Mouse (Mus musculus) limb, embryonic 13.5 days (tissue): ENCODE measurements at regions not wholly inside any gene's neighbourhood (a gene's known extent, or its start where the extent isn't known, plus 50 kb on each side); places are given as distances from the start of the nearest gene placed in this dataset.

Experiments
- ATAC-seq: fragments of 200-750 bp; cut with Nextera tagmentation; 2 replicates; pipeline ENCODE4 v1.8.0; 2017; ENCODE audit warnings: low read depth, moderate number of reproducible peaks, moderate TSS enrichment; ENCODE audit not compliant: low FRiP score
- H3K27ac ChIP-seq: fragments of 300-500 bp; sonication (generic); 2 replicates; pipeline ENCODE4 v1.5.1; 2015; ENCODE audit warnings: inconsistent platforms, mild to moderate bottlenecking, moderate library complexity
- H3K27me3 ChIP-seq: fragments of 300-500 bp; sonication (generic); 2 replicates; pipeline ENCODE4 v1.6.1; 2015; ENCODE audit warnings: mild to moderate bottlenecking, inconsistent platforms
- H3K36me3 ChIP-seq: fragments of 300-500 bp; sonication (generic); 2 replicates; pipeline ENCODE4 v1.6.1; 2015; ENCODE audit warnings: inconsistent platforms, mild to moderate bottlenecking, moderate library complexity
- H3K4me1 ChIP-seq: fragments of 300-500 bp; sonication (generic); 2 replicates; pipeline ENCODE4 v1.6.1; 2015; ENCODE audit warnings: inconsistent platforms
- H3K4me2 ChIP-seq: fragments of 300-500 bp; sonication (generic); replicated peaks from 2 replicates; pipeline ENCODE4 v1.6.1; 2015; ENCODE audit warnings: inconsistent platforms, mild to moderate bottlenecking, moderate library complexity
- H3K4me3 ChIP-seq: fragments of 300-500 bp; sonication (generic); 2 replicates; pipeline ENCODE4 v1.5.1; 2015; ENCODE audit warnings: moderate library complexity, mild to moderate bottlenecking, inconsistent platforms
- H3K9ac ChIP-seq: fragments of 300-500 bp; sonication (generic); 2 replicates; pipeline ENCODE4 v1.6.1; 2015; ENCODE audit warnings: mild to moderate bottlenecking, inconsistent platforms
- H3K9me3 ChIP-seq: fragments of 300-500 bp; sonication (generic); 2 replicates; pipeline ENCODE4 v1.6.1; 2016; ENCODE audit warnings: inconsistent platforms
- WGBS: fragments of 180-500 bp; shearing (Covaris S2); methylation state at CpG from one replicate; pipeline ENCODE4 v1.1.7; 2015; 5-methylcytosine and 5-hydroxymethylcytosine counted together

DNA sequence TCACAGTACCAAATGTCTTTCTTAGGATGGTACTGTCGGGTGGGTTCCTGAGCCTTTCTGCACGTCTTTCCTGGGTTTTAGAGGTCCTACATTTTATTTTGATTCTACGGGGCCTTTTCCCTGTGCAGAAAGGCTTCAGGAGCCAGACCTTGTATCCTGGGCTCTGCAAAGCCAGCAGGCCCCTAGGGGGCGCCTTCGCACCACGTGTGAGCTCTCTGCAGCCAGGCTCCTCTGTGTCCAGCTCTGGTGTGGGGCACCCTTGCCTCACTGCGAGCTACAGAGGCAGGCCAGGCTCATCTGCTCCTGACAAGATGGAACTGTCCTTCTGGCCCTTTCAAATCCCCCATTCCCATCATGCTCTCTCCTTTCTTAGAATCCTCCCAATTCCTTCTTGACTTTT is 53.3 kb upstream of the Usp3 start:
- no peak overlapping the region for H3K4me2 ChIP-seq
- peak; percentile 84 for ATAC-seq
- H3K27me3 ChIP-seq: peaks cover 5% of the 10 kb centered on the region
- peaks cover 2% of the 10 kb centered on the region; the same call in 1 of the 2 replicates for H3K4me1 ChIP-seq
- no peaks in the 10 kb centered on the region for H3K36me3 ChIP-seq
- H3K4me3 ChIP-seq: no peak overlapping the region
- no peak overlapping the region for H3K27ac ChIP-seq
- no peak overlapping the region for H3K9ac ChIP-seq
- WGBS: 20% methylated on average over 7 of the region's 7 CpGs
- H3K9me3 ChIP-seq: no peaks in the 10 kb centered on the region

DNA sequence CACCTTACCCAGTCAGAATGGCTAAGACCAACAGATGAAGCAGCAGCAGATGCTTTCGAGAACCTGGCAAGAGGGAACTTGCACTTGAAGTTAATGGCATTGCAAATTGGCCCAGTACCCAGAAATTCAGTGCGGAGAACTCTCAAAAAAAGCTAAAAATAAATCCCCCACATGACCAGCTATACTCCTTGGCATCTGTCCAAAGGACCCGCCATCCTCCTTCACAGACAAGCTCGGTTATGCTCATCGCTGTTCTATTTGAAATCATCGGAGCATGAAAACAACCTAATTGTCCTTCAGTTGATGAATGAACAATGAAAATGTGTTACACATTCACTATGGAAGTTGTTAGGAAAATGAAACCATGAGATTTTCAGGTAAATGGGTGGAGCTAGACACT is 58.4 kb upstream of the Usp3 start:
- no peak overlapping the region for H3K9ac ChIP-seq
- peaks cover 4% of the 10 kb centered on the region; the same call in 1 of the 2 replicates for H3K4me1 ChIP-seq
- H3K36me3 ChIP-seq: no peaks in the 10 kb centered on the region
- WGBS: 72% methylated on average over 6 of the region's 6 CpGs
- H3K4me3 ChIP-seq: no peak overlapping the region
- H3K27me3 ChIP-seq: peaks cover 5% of the 10 kb centered on the region; the same call in 1 of the 2 replicates
- no peak overlapping the region for H3K4me2 ChIP-seq
- H3K9me3 ChIP-seq: no peaks in the 10 kb centered on the region
- ATAC-seq: no peak
- no peak overlapping the region for H3K27ac ChIP-seq

DNA sequence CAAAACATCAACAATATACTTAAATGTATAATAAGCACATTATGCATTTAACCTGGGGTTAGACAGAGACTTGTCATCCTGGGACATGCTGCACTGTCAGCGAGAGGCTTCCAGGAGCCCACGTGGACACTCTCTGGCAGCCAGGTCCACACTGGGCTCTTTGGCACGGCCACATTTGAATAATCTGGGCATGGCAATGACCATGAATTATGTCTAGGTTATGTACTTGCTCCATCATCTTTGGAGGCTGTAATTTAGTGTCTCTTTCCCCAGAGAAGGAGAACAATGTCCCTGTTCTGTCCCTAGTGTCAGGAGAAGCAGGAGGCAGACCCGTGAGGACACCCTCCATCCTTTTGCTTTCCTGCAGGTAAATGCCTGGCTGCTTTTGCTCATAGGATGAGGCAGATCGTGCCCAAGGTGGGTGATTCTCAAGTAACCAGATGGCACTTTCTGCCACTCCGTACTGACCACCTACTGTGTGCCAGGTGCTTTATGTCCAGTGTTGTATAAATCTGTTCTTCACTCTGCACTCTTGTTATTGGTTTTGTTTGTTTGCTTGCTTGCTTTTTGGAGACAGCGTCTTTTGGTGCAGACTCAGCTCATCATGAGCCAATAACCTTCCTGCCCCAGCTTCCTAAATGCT is 56.2 kb upstream of the Car12 start:
- Histone ChIP-seq H3K9ac (no peak overlapping the region), H3K36me3 (no peaks in the 10 kb centered on the region), H3K27me3 (no peaks in the 10 kb centered on the region), H3K4me3 (no peak overlapping the region), H3K4me1 (peaks cover 11% of the 10 kb centered on the region), H3K4me2 (no peak overlapping the region), H3K9me3 (no peaks in the 10 kb centered on the region), H3K27ac (no peak overlapping the region)
- no peak for ATAC-seq
- 86% methylated on average over 7 of the region's 7 CpGs for WGBS

DNA sequence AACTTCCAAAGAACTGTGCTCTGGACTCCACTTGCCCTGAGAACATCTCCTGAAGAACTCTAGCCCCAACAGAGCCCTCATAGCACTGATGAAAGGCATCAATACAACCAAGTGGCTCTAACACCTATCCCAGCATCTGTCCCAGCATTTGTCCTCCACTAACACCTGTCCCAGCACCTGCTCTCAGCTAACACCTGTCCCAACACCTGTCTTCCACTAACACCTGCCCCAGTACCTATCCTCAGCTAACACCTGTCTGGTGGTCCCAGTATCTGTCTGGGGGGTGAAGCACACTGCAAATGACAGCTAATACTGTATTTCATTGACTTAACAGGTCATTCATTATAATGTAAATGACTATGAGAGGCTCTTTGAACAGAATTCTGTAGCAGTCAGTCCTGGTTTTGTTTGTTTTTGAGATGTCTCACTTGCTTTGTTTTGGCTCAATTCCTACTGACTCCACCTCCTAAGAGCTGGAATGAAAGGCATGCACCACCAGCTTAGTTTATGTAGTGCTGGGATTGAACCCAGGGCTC is 54.7 kb upstream of the Car12 start:
- Histone ChIP-seq H3K9me3 (no peaks in the 10 kb centered on the region), H3K27me3 (no peaks in the 10 kb centered on the region), H3K4me1 (peaks cover 22% of the 10 kb centered on the region), H3K27ac (no peak overlapping the region), H3K4me2 (no peak overlapping the region), H3K36me3 (no peaks in the 10 kb centered on the region), H3K4me3 (no peak overlapping the region), H3K9ac (no peak overlapping the region)
- ATAC-seq: no peak

DNA sequence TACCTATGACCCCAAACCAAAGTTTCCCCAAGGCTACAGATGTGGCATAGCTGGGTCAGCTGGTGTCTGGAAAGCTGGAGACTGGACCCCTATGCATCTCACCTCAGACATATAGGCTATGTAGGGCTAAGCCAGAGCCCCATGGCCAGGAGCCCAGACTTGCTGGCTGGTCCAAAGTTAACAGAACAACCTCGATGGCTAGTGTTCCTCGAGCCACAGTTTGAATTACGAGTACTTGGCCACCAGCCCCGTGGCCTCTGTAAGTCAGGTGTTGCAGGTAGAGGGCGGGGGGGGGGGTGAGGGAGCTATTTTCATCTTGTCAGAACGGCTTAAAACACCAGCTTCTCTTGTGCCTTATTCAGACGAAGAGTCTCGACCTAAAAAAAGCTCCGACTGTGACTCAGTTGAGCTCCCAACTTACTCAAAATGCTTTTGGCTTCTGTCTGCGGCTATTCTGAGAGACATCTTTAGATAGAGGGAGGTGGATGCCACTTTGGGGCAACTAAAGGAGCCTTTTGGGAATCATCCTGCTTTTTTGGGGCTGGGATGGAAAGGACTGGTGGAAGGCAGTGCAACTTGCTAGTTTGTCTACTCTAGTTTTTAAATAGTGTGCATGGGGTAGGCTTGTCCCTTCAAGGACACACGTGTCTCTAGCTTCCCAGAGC is 53.6 kb upstream of the Car12 start:
- no peak for ATAC-seq
- no peak overlapping the region for H3K9ac ChIP-seq
- no peaks in the 10 kb centered on the region for H3K36me3 ChIP-seq
- H3K4me2 ChIP-seq: no peak overlapping the region
- peaks cover 22% of the 10 kb centered on the region for H3K4me1 ChIP-seq
- no peaks in the 10 kb centered on the region for H3K9me3 ChIP-seq
- H3K27ac ChIP-seq: no peak overlapping the region
- 76% methylated on average over 11 of the region's 11 CpGs for WGBS
- no peak overlapping the region for H3K4me3 ChIP-seq
- H3K27me3 ChIP-seq: no peaks in the 10 kb centered on the region

DNA sequence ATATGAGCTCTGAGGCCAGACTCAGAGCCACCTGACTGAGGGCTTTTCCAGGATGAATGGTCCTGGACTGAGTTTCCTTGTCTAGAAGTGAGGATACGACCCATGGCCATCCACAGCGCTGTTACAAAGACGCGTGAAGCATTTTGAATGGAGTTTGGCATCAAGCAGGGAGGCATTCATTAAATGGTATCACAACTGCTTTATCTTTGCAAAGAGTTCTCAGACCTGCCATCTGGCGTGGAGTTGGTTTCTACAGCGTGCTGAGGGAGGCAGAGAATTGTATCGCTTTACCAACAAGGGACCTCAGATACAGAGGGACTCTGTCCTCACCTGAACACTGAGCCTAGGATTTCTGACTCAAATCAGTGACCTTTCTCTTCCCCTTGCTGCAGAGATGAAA is 51.9 kb upstream of the Car12 start:
- Histone ChIP-seq H3K9me3 (no peaks in the 10 kb centered on the region), H3K4me2 (no peak overlapping the region), H3K36me3 (no peaks in the 10 kb centered on the region), H3K4me1 (peaks cover 30% of the 10 kb centered on the region), H3K9ac (no peak overlapping the region), H3K27me3 (no peaks in the 10 kb centered on the region), H3K4me3 (no peak overlapping the region), H3K27ac (peak overlapping the region; percentile 23; the same call in 1 of the 2 replicates)
- WGBS: 75% methylated on average over 7 of the region's 7 CpGs
- ATAC-seq: no peak

DNA sequence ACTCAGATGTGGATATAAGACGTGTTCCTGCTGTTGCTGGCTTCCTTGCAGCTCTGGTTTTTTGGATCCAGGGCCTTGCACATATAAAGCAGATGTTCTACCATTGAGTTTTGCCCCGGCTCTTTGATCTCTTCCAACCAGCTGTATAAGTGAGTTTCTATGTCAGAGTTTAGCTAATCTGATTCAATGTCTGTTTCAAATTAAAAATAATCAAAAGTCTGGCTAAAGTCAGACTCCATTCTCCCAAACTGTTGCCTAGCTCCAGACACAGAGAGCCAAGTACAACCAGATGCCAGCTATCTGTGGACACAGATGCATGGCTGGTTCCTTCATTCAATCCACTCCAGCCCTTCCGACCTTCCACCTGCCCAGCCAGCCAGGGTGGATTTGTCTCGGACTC is 51.0 kb upstream of the Car12 start:
- no peaks in the 10 kb centered on the region for H3K9me3 ChIP-seq
- no peak overlapping the region for H3K4me3 ChIP-seq
- no peak overlapping the region for H3K4me2 ChIP-seq
- H3K27me3 ChIP-seq: no peaks in the 10 kb centered on the region
- 18% methylated on average over 4 of the region's 4 CpGs for WGBS
- ATAC-seq: peak; percentile 68; the same call in 1 of the 2 replicates
- peaks cover 39% of the 10 kb centered on the region for H3K4me1 ChIP-seq
- H3K27ac ChIP-seq: peak overlapping the region; percentile 23; the same call in 1 of the 2 replicates
- no peak overlapping the region for H3K9ac ChIP-seq
- no peaks in the 10 kb centered on the region for H3K36me3 ChIP-seq
